Mouse (Mus musculus): ENCODE data around the gene Emx1. TPM values are rescaled to one million over a fixed set of nuclear protein-coding genes. Genes with fewer than 3 reads are reported as not detected.
A peak's percentile ranks its signal among the peaks of the same experiment; 100 is the strongest.

The Emx1 gene
- total and polyA plus RNA-seq, 3 experiments: not detected

- WGBS: 77% methylated on average over 10 of the region's 10 CpGs
- H3K36me3 ChIP-seq (ENCODE audit: control insufficient read depth, insufficient read depth, low read length): no peaks in the 10 kb centered on the region
- H3K4me3 ChIP-seq: no peak overlapping the region
- no peak overlapping the region for H3K27ac ChIP-seq
- DNase-seq: no peak
- H3K79me2 ChIP-seq (replicated peaks; ENCODE audit: control insufficient read depth, insufficient read depth, low read length): no peaks in the 10 kb centered on the region
- H3K4me1 ChIP-seq (ENCODE audit: control insufficient read depth, insufficient read depth, low read length): no peaks in the 10 kb centered on the region; the same call in 1 of the 2 replicates
- H3K27me3 ChIP-seq (ENCODE audit: control insufficient read depth, insufficient read depth, low read length): no peaks in the 10 kb centered on the region
- H3K9ac ChIP-seq (ENCODE audit: low read depth, low read length): no peak overlapping the region
- intact Hi-C loops (cut with DNase I): loop anchor here (5.0 kb wide), 1 partner anchor 75 kb away; no protein-coding TSS in a partner anchor
- no peak for TF ChIP-seq EP300 (IDR thresholded peaks at IDR 0.05; ENCODE audit: insufficient read depth, low read depth, low read length)
- no peak for TF ChIP-seq POLR2A (IDR thresholded peaks at IDR 0.05; ENCODE audit: insufficient read depth, low read depth, low read length)
- no peak for TF ChIP-seq CTCF (IDR thresholded peaks at IDR 0.05)
Observed at GRCm38 (mm10) chr6:85237595-85238337, 50.5 kb downstream of the Emx1 start.

GRCm38 (mm10) chr6:85239044-85239489 is 51.8 kb downstream of the Emx1 start:
- peak; percentile 56 to 74 for DNase-seq
- Histone ChIP-seq H3K36me3 (ENCODE audit: control insufficient read depth, insufficient read depth, low read length) (no peaks in the 10 kb centered on the region), H3K27me3 (ENCODE audit: control insufficient read depth, insufficient read depth, low read length) (no peaks in the 10 kb centered on the region), H3K27ac (no peak overlapping the region), H3K4me1 (ENCODE audit: control insufficient read depth, insufficient read depth, low read length) (no peaks in the 10 kb centered on the region; the same call in 1 of the 2 replicates), H3K9ac (ENCODE audit: low read depth, low read length) (no peak overlapping the region), H3K4me3 (no peak overlapping the region), H3K79me2 (replicated peaks; ENCODE audit: control insufficient read depth, insufficient read depth, low read length) (no peaks in the 10 kb centered on the region)
- intact Hi-C loops (cut with DNase I): loop anchor here (5.0 kb wide), 1 partner anchor 77 kb away; no protein-coding TSS in a partner anchor
- TF ChIP-seq EP300 (IDR thresholded peaks at IDR 0.05; ENCODE audit: insufficient read depth, low read depth, low read length) (no peak), CTCF (IDR thresholded peaks at IDR 0.05) (peak; percentile 83)
- WGBS: 9% methylated on average over 4 of the region's 4 CpGs

- intact Hi-C loops (cut with DNase I): no loop called here
- Histone ChIP-seq H3K4me3 (no peak overlapping the region), H3K9ac (ENCODE audit: low read depth, low read length) (no peak overlapping the region), H3K79me2 (replicated peaks; ENCODE audit: control insufficient read depth, insufficient read depth, low read length) (no peaks in the 10 kb centered on the region), H3K27me3 (ENCODE audit: control insufficient read depth, insufficient read depth, low read length) (no peaks in the 10 kb centered on the region), H3K4me1 (ENCODE audit: control insufficient read depth, insufficient read depth, low read length) (peaks cover 8% of the 10 kb centered on the region), H3K36me3 (ENCODE audit: control insufficient read depth, insufficient read depth, low read length) (no peaks in the 10 kb centered on the region), H3K27ac (no peak overlapping the region)
- no peak for DNase-seq
- TF ChIP-seq CTCF (IDR thresholded peaks at IDR 0.05) (no peak), POLR2A (IDR thresholded peaks at IDR 0.05; ENCODE audit: insufficient read depth, low read depth, low read length) (no peak), EP300 (IDR thresholded peaks at IDR 0.05; ENCODE audit: insufficient read depth, low read depth, low read length) (no peak)
- WGBS: 91% methylated on average over 9 of the region's 9 CpGs
Observed at GRCm38 (mm10) chr6:85249821-85250220, 62.6 kb downstream of the Emx1 start.

- WGBS: 43% methylated on average over 6 of the region's 6 CpGs
- Histone ChIP-seq H3K27ac (peak overlapping the region; percentile 77), H3K27me3 (ENCODE audit: control insufficient read depth, insufficient read depth, low read length) (no peaks in the 10 kb centered on the region), H3K4me3 (no peak overlapping the region), H3K4me1 (ENCODE audit: control insufficient read depth, insufficient read depth, low read length) (peaks cover 8% of the 10 kb centered on the region), H3K36me3 (ENCODE audit: control insufficient read depth, insufficient read depth, low read length) (no peaks in the 10 kb centered on the region), H3K79me2 (replicated peaks; ENCODE audit: control insufficient read depth, insufficient read depth, low read length) (no peaks in the 10 kb centered on the region), H3K9ac (ENCODE audit: low read depth, low read length) (no peak overlapping the region)
- intact Hi-C loops (cut with DNase I): no loop called here
- peak; percentile 57 to 79 for DNase-seq
- TF ChIP-seq EP300 (IDR thresholded peaks at IDR 0.05; ENCODE audit: insufficient read depth, low read depth, low read length): no peak
- TF ChIP-seq POLR2A (IDR thresholded peaks at IDR 0.05; ENCODE audit: insufficient read depth, low read depth, low read length): no peak; the same call in 1 of the 2 replicates
- no peak for TF ChIP-seq CTCF (IDR thresholded peaks at IDR 0.05)
Observed at GRCm38 (mm10) chr6:85250811-85251241, 63.6 kb downstream of the Emx1 start.

- H3K9ac ChIP-seq (ENCODE audit: low read depth, low read length): no peak overlapping the region
- no peaks in the 10 kb centered on the region for H3K79me2 ChIP-seq (replicated peaks; ENCODE audit: control insufficient read depth, insufficient read depth, low read length)
- peaks cover 8% of the 10 kb centered on the region for H3K4me1 ChIP-seq (ENCODE audit: control insufficient read depth, insufficient read depth, low read length)
- H3K27ac ChIP-seq: peak overlapping the region; percentile 23
- no peaks in the 10 kb centered on the region for H3K27me3 ChIP-seq (ENCODE audit: control insufficient read depth, insufficient read depth, low read length)
- no peak for TF ChIP-seq EP300 (IDR thresholded peaks at IDR 0.05; ENCODE audit: insufficient read depth, low read depth, low read length)
- TF ChIP-seq CTCF (IDR thresholded peaks at IDR 0.05): no peak
- WGBS: 89% methylated on average over 17 of the region's 17 CpGs
- H3K36me3 ChIP-seq (ENCODE audit: control insufficient read depth, insufficient read depth, low read length): no peaks in the 10 kb centered on the region
- DNase-seq: no peak
- intact Hi-C loops (cut with DNase I): no loop called here
- no peak overlapping the region for H3K4me3 ChIP-seq
Observed at GRCm38 (mm10) chr6:85252251-85253058, 65.2 kb downstream of the Emx1 start.

Data from heart, adult 2 months (tissue).